Mouse (Mus musculus) layer of hippocampus, adult 9-11 months (tissue): ENCODE measurements at regions not wholly inside any gene's neighbourhood (a gene's known extent, or its start where the extent isn't known, plus 50 kb on each side); places are given as distances from the start of the nearest gene placed in this dataset.
A peak's percentile ranks its signal among the peaks of the same experiment; 100 is the strongest.

Source experiments
- DNase-seq: peaks from one replicate; pipeline ENCODE4 v3.0.0; 2022

DNA sequence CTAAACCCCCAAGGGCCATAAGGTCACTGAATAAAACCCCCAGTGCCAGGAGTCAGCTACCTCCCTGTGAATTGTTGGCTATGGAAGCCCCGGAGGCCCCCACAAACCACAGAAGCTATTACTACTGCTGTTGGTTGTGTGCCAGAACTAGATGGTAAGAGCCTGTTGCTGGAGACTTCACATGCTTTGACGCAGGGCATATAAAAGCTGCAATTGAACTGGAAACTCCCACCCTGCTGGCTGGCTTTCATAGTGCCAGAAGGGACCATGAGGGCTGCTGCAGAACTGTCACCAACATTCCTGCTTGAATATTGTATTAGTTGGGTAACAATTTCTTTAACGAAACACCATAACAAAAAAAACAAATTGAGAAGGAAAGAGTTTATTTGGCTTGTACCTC is 66.9 kb upstream of the Tbc1d5 start:
- DNase-seq, result peak; percentile 26

DNA sequence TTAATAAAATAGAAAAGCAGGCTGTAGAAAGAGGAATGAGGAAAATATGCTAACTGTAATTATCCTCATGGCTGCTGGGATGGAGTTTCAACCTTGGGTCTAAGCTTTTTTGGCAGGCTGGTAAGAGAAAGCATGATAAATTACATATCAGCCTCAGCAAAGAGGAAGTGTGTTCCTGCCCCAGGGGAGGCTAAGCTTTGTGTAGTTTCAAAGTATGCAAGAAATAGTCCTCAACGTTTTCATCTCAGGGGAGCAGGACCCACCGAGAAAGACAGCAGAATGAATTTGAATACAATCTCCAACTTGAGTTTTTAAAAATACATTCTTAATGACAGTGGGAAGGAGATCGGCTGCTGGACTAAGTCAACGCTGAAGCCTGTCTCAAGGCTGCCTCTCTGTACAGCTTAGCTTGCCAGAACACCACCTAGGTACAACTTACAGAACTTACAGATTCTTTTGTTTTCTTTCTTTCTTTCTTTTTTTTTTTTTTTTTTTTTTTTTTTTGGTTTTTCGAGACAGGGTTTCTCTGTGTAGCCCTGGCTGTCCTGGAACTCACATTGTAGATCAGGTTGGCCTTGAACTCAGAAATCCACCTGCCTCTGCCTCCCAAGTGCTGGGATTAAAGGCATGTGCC is 61.3 kb upstream of the Tbc1d5 start:
- no peak for DNase-seq

DNA sequence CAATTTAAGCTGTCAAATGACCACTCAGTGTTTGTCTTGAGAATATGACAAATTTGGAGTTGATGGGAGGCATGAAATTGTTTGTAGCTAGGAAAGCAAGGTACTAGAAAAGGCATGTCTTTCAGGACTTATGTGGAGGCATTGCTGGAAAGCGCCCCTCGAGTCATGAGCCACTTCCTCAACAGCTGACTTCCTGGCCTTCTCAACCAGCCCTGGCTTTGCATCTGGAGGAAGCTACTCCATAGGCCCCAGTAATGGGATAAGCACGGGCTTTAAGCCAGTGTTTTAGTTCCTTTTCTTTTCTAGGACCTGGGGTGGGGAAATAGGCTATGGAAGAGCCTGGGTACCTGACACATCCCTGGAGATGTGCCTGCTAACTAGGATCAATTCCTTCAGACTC is 60.3 kb upstream of the Tbc1d5 start:
- no peak for DNase-seq
